Mouse (Mus musculus): ENCODE data around the gene Cd22. TPM values are rescaled to one million over a fixed set of nuclear protein-coding genes. Genes with fewer than 3 reads are reported as not detected.

Cd22 gene
- 0.56 TPM for polyA plus RNA-seq (2014; fragmentation: Illumina TruSeq; extraction: RNeasy Lipid Tissue Mini Kit (QIAGEN cat#74804); ENCODE audit: low read depth, low replicate concordance)

GRCm38 (mm10) chr7:30880176-30880575, at the start of gene Cd22:
TSS of gene Cd22 (minus strand) at chr7:30880342.

GRCm38 (mm10) chr7:30924581-30924980, 44.4 kb upstream of the Cd22 start, which contains the start of gene Hamp2:
TSS of gene Hamp2 (minus strand) at chr7:30924681.

GRCm38 (mm10) chr7:30914732-30915131, 34.6 kb upstream of the Cd22 start, which contains the start of gene Mag:
TSS of gene Mag (minus strand) at chr7:30914873.

GRCm38 (mm10) chr7:30861464-30861863, 18.7 kb downstream of the Cd22 start, which contains the start of gene Ffar1:
TSS of gene Ffar1 (minus strand) at chr7:30861564.

GRCm38 (mm10) chr7:30856078-30856477, 24.1 kb downstream of the Cd22 start, which contains the start of gene Ffar3:
TSS of gene Ffar3 (minus strand) at chr7:30856178.

GRCm38 (mm10) chr7:30823675-30824074, 56.5 kb downstream of the Cd22 start, which contains the start of gene Ffar2:
TSS of gene Ffar2 (minus strand) at chr7:30823775.

Other genes starting within 250 kb of the Cd22 start
- gene Etv2, start 244.5 kb downstream of the Cd22 start, polyA plus RNA-seq (2014; fragmentation: Illumina TruSeq; extraction: RNeasy Lipid Tissue Mini Kit (QIAGEN cat#74804); ENCODE audit: low read depth, low replicate concordance): not detected
- 55.3 TPM for gene Rbm42, start 230.0 kb downstream of the Cd22 start, polyA plus RNA-seq (2014; fragmentation: Illumina TruSeq; extraction: RNeasy Lipid Tissue Mini Kit (QIAGEN cat#74804); ENCODE audit: low read depth, low replicate concordance)
- gene Haus5, start 215.3 kb downstream of the Cd22 start, polyA plus RNA-seq (2014; fragmentation: Illumina TruSeq; extraction: RNeasy Lipid Tissue Mini Kit (QIAGEN cat#74804); ENCODE audit: low read depth, low replicate concordance): 12.3 TPM
- 2.8 TPM for gene Pmis2, start 208.7 kb downstream of the Cd22 start, polyA plus RNA-seq (2014; fragmentation: Illumina TruSeq; extraction: RNeasy Lipid Tissue Mini Kit (QIAGEN cat#74804); ENCODE audit: low read depth, low replicate concordance)
- gene 2200002J24Rik, start 181.4 kb downstream of the Cd22 start, polyA plus RNA-seq (2014; fragmentation: Illumina TruSeq; extraction: RNeasy Lipid Tissue Mini Kit (QIAGEN cat#74804); ENCODE audit: low read depth, low replicate concordance): not detected
- gene Atp4a, start 168.1 kb downstream of the Cd22 start, polyA plus RNA-seq (2014; fragmentation: Illumina TruSeq; extraction: RNeasy Lipid Tissue Mini Kit (QIAGEN cat#74804); ENCODE audit: low read depth, low replicate concordance): 66.9 TPM
- 135 TPM for gene Tmem147, start 150.8 kb downstream of the Cd22 start, polyA plus RNA-seq (2014; fragmentation: Illumina TruSeq; extraction: RNeasy Lipid Tissue Mini Kit (QIAGEN cat#74804); ENCODE audit: low read depth, low replicate concordance)
- 58.5 TPM for gene Gapdhs, start 136.7 kb downstream of the Cd22 start, polyA plus RNA-seq (2014; fragmentation: Illumina TruSeq; extraction: RNeasy Lipid Tissue Mini Kit (QIAGEN cat#74804); ENCODE audit: low read depth, low replicate concordance)
- 31.5 TPM for gene Sbsn, start 128.9 kb downstream of the Cd22 start, polyA plus RNA-seq (2014; fragmentation: Illumina TruSeq; extraction: RNeasy Lipid Tissue Mini Kit (QIAGEN cat#74804); ENCODE audit: low read depth, low replicate concordance)
- gene Dmkn, start 116.6 kb downstream of the Cd22 start, polyA plus RNA-seq (2014; fragmentation: Illumina TruSeq; extraction: RNeasy Lipid Tissue Mini Kit (QIAGEN cat#74804); ENCODE audit: low read depth, low replicate concordance): 12.2 TPM
- not detected for gene Krtdap, start 92.4 kb downstream of the Cd22 start, polyA plus RNA-seq (2014; fragmentation: Illumina TruSeq; extraction: RNeasy Lipid Tissue Mini Kit (QIAGEN cat#74804); ENCODE audit: low read depth, low replicate concordance)
- gene Ffar2, start 56.6 kb downstream of the Cd22 start, polyA plus RNA-seq (2014; fragmentation: Illumina TruSeq; extraction: RNeasy Lipid Tissue Mini Kit (QIAGEN cat#74804); ENCODE audit: low read depth, low replicate concordance): 29.9 TPM
- not detected for gene Ffar3, start 24.2 kb downstream of the Cd22 start, polyA plus RNA-seq (2014; fragmentation: Illumina TruSeq; extraction: RNeasy Lipid Tissue Mini Kit (QIAGEN cat#74804); ENCODE audit: low read depth, low replicate concordance)
- gene Ffar1, start 18.8 kb downstream of the Cd22 start, polyA plus RNA-seq (2014; fragmentation: Illumina TruSeq; extraction: RNeasy Lipid Tissue Mini Kit (QIAGEN cat#74804); ENCODE audit: low read depth, low replicate concordance): not detected
- 0.88 TPM for gene Mag, start 34.5 kb upstream of the Cd22 start, polyA plus RNA-seq (2014; fragmentation: Illumina TruSeq; extraction: RNeasy Lipid Tissue Mini Kit (QIAGEN cat#74804); ENCODE audit: low read depth, low replicate concordance)
- not detected for gene Hamp2, start 44.3 kb upstream of the Cd22 start, polyA plus RNA-seq (2014; fragmentation: Illumina TruSeq; extraction: RNeasy Lipid Tissue Mini Kit (QIAGEN cat#74804); ENCODE audit: low read depth, low replicate concordance)
- gene Hamp, start 63.7 kb upstream of the Cd22 start, polyA plus RNA-seq (2014; fragmentation: Illumina TruSeq; extraction: RNeasy Lipid Tissue Mini Kit (QIAGEN cat#74804); ENCODE audit: low read depth, low replicate concordance): not detected
- 105 TPM for gene Usf2, start 76.5 kb upstream of the Cd22 start, polyA plus RNA-seq (2014; fragmentation: Illumina TruSeq; extraction: RNeasy Lipid Tissue Mini Kit (QIAGEN cat#74804); ENCODE audit: low read depth, low replicate concordance)
- gene Lsr, start 93.1 kb upstream of the Cd22 start, polyA plus RNA-seq (2014; fragmentation: Illumina TruSeq; extraction: RNeasy Lipid Tissue Mini Kit (QIAGEN cat#74804); ENCODE audit: low read depth, low replicate concordance): 45.5 TPM
- gene Fam187b, start 93.4 kb upstream of the Cd22 start, polyA plus RNA-seq (2014; fragmentation: Illumina TruSeq; extraction: RNeasy Lipid Tissue Mini Kit (QIAGEN cat#74804); ENCODE audit: low read depth, low replicate concordance): 13.2 TPM
- gene Fxyd5, start 162.1 kb upstream of the Cd22 start, polyA plus RNA-seq (2014; fragmentation: Illumina TruSeq; extraction: RNeasy Lipid Tissue Mini Kit (QIAGEN cat#74804); ENCODE audit: low read depth, low replicate concordance): 69.0 TPM
- 0.88 TPM for gene Fxyd7, start 171.1 kb upstream of the Cd22 start, polyA plus RNA-seq (2014; fragmentation: Illumina TruSeq; extraction: RNeasy Lipid Tissue Mini Kit (QIAGEN cat#74804); ENCODE audit: low read depth, low replicate concordance)
- gene Fxyd1, start 176.9 kb upstream of the Cd22 start, polyA plus RNA-seq (2014; fragmentation: Illumina TruSeq; extraction: RNeasy Lipid Tissue Mini Kit (QIAGEN cat#74804); ENCODE audit: low read depth, low replicate concordance): 169 TPM
- 5.6 TPM for gene Lgi4, start 179.0 kb upstream of the Cd22 start, polyA plus RNA-seq (2014; fragmentation: Illumina TruSeq; extraction: RNeasy Lipid Tissue Mini Kit (QIAGEN cat#74804); ENCODE audit: low read depth, low replicate concordance)
- 48.8 TPM for gene Fxyd3, start 196.4 kb upstream of the Cd22 start, polyA plus RNA-seq (2014; fragmentation: Illumina TruSeq; extraction: RNeasy Lipid Tissue Mini Kit (QIAGEN cat#74804); ENCODE audit: low read depth, low replicate concordance)
- gene Hpn, start 234.9 kb upstream of the Cd22 start, polyA plus RNA-seq (2014; fragmentation: Illumina TruSeq; extraction: RNeasy Lipid Tissue Mini Kit (QIAGEN cat#74804); ENCODE audit: low read depth, low replicate concordance): 18.4 TPM
- gene Scn1b, start 246.7 kb upstream of the Cd22 start, polyA plus RNA-seq (2014; fragmentation: Illumina TruSeq; extraction: RNeasy Lipid Tissue Mini Kit (QIAGEN cat#74804); ENCODE audit: low read depth, low replicate concordance): 15.7 TPM